Mouse (Mus musculus) spleen, postnatal 14 days (tissue): ENCODE measurements around the gene Snx6.
"Not testable (repeated sequence)": the region's sequence is repeated elsewhere in the genome, so short reads cannot be mapped to it uniquely, and the experiment has no call there.

Experiments used
- DNase-seq, 2 experiments: peaks; one replicate each; pipeline ENCODE4 v3.0.0; 2021 to 2022; ENCODE audit warnings: low spot score in 2 of 2

Snx6 gene

GRCm38 (mm10) chr12:54795153-54795998, at the start of gene Snx6:
Gene Snx6 (minus strand): TSS chr12:54795703.
- DNase-seq, result peak; percentile 64 to 73

- DNase-seq, result no peak
Measured at GRCm38 (mm10) chr12:54844415-54844814, 48.9 kb upstream of the Snx6 start.

GRCm38 (mm10) chr12:54841576-54841975, 46.1 kb upstream of the Snx6 start:
- no peak for DNase-seq

GRCm38 (mm10) chr12:54839815-54840214, 44.3 kb upstream of the Snx6 start:
- no peak for DNase-seq

- DNase-seq, result no peak
Measured at GRCm38 (mm10) chr12:54838931-54839330, 43.4 kb upstream of the Snx6 start.

GRCm38 (mm10) chr12:54835608-54836570, 40.4 kb upstream of the Snx6 start:
- no peak for DNase-seq

- DNase-seq, result no peak
Measured at GRCm38 (mm10) chr12:54834925-54835447, 39.5 kb upstream of the Snx6 start.

- DNase-seq, result no peak
Measured at GRCm38 (mm10) chr12:54833856-54834399, 38.4 kb upstream of the Snx6 start.

- DNase-seq, result not testable (repeated sequence)
Measured at GRCm38 (mm10) chr12:54831927-54832326, 36.4 kb upstream of the Snx6 start.

GRCm38 (mm10) chr12:54830574-54830973, 35.1 kb upstream of the Snx6 start:
- peak; percentile 54 to 70 for DNase-seq

- no peak for DNase-seq
Measured at GRCm38 (mm10) chr12:54829876-54830275, 34.4 kb upstream of the Snx6 start.

- no peak for DNase-seq
Measured at GRCm38 (mm10) chr12:54828043-54828442, 32.5 kb upstream of the Snx6 start.

GRCm38 (mm10) chr12:54825202-54825601, 29.7 kb upstream of the Snx6 start:
- DNase-seq, result no peak

GRCm38 (mm10) chr12:54822836-54823426, 27.4 kb upstream of the Snx6 start:
- DNase-seq, result no peak

GRCm38 (mm10) chr12:54820684-54821161, 25.2 kb upstream of the Snx6 start:
- DNase-seq, result no peak

GRCm38 (mm10) chr12:54819181-54819935, 23.9 kb upstream of the Snx6 start:
- no peak for DNase-seq

- DNase-seq, result no peak
Measured at GRCm38 (mm10) chr12:54810142-54810541, 14.6 kb upstream of the Snx6 start.

- no peak for DNase-seq
Measured at GRCm38 (mm10) chr12:54807481-54807880, 12.0 kb upstream of the Snx6 start.

GRCm38 (mm10) chr12:54806131-54806530, 10.6 kb upstream of the Snx6 start:
- DNase-seq, result no peak

- DNase-seq, result no peak
Measured at GRCm38 (mm10) chr12:54805254-54806002, 9.9 kb upstream of the Snx6 start.
